Mouse (Mus musculus): ENCODE results near the gene Pcsk4.

Pcsk4 gene

GRCm38 (mm10) chr10:80329273-80330081 lies at the start of gene Pcsk4, which contains the start of gene Reep6:
Gene Pcsk4 (minus strand): TSS chr10:80329498.
Gene Reep6 (plus strand): TSS chr10:80329953.
- DNase-seq: peak; percentile 95 to 97

- DNase-seq: peak in 1 of 2 experiments; percentile 69
Observed at GRCm38 (mm10) chr10:80377716-80378115, 48.4 kb upstream of the Pcsk4 start.

GRCm38 (mm10) chr10:80376160-80376559 lies 46.9 kb upstream of the Pcsk4 start:
- peak; percentile 91 to 97 for DNase-seq

GRCm38 (mm10) chr10:80374063-80374462 lies 44.8 kb upstream of the Pcsk4 start:
- DNase-seq: peak; percentile 86 to 91

GRCm38 (mm10) chr10:80372706-80373105 lies 43.4 kb upstream of the Pcsk4 start:
- no peak for DNase-seq

GRCm38 (mm10) chr10:80371983-80372382 lies 42.7 kb upstream of the Pcsk4 start:
- no peak for DNase-seq

GRCm38 (mm10) chr10:80371411-80371966 lies 42.2 kb upstream of the Pcsk4 start:
- peak; percentile 71 to 80 for DNase-seq

- no peak for DNase-seq
Observed at GRCm38 (mm10) chr10:80369995-80370747, 40.9 kb upstream of the Pcsk4 start.

GRCm38 (mm10) chr10:80368392-80368791 lies 39.1 kb upstream of the Pcsk4 start:
- DNase-seq: no peak

- DNase-seq: no peak
Observed at GRCm38 (mm10) chr10:80367954-80368353, 38.7 kb upstream of the Pcsk4 start.

- no peak for DNase-seq
Observed at GRCm38 (mm10) chr10:80365736-80366135, 36.4 kb upstream of the Pcsk4 start.

- DNase-seq: no peak
Observed at GRCm38 (mm10) chr10:80363734-80364133, 34.4 kb upstream of the Pcsk4 start.

GRCm38 (mm10) chr10:80357994-80358639 lies 28.8 kb upstream of the Pcsk4 start:
- peak; percentile 73 to 83 for DNase-seq

- no peak for DNase-seq
Observed at GRCm38 (mm10) chr10:80357336-80357735, 28.0 kb upstream of the Pcsk4 start.

GRCm38 (mm10) chr10:80356737-80357136 lies 27.4 kb upstream of the Pcsk4 start:
- DNase-seq: no peak

GRCm38 (mm10) chr10:80356001-80356682 lies 26.8 kb upstream of the Pcsk4 start, which contains the start of gene Plk5:
Gene Plk5 (plus strand): TSS chr10:80356459.
- DNase-seq: peak; percentile 81 to 83

GRCm38 (mm10) chr10:80355431-80355830 lies 26.1 kb upstream of the Pcsk4 start:
- DNase-seq: peak; percentile 72 to 77

- no peak for DNase-seq
Observed at GRCm38 (mm10) chr10:80352727-80353126, 23.4 kb upstream of the Pcsk4 start.

- no peak for DNase-seq
Observed at GRCm38 (mm10) chr10:80351896-80352295, 22.6 kb upstream of the Pcsk4 start.

- peak; percentile 90 to 93 for DNase-seq
Observed at GRCm38 (mm10) chr10:80350292-80350691, 21.0 kb upstream of the Pcsk4 start.

- DNase-seq: no peak
Observed at GRCm38 (mm10) chr10:80348981-80349380, 19.7 kb upstream of the Pcsk4 start.

GRCm38 (mm10) chr10:80348244-80348781 lies 19.0 kb upstream of the Pcsk4 start, which contains the start of gene Adamtsl5:
Gene Adamtsl5 (minus strand): TSS chr10:80348412.
- DNase-seq: peak; percentile 54 to 69
